Mouse (Mus musculus) G1E (cell line): Measurements from ENCODE around the gene Clcnka.

Source experiments
- CTCF ChIP-seq: IDR thresholded peaks from 2 replicates; pipeline ENCODE4 v1.5.1; 2012; ENCODE audit warnings: low read depth, low read length, inconsistent platforms, mixed read lengths
- GATA1 ChIP-seq: IDR thresholded peaks from 2 replicates; pipeline ENCODE4 v1.6.1; 2012; ENCODE audit warnings: borderline replicate concordance, low read length, inconsistent platforms, mixed read lengths
- POLR2AphosphoS5 ChIP-seq: IDR thresholded peaks from 2 replicates; pipeline ENCODE4 v1.6.1; 2012; ENCODE audit warnings: low read depth, low read length, inconsistent platforms; ENCODE audit not compliant: insufficient replicate concordance
- TAL1 ChIP-seq: conservative IDR thresholded peaks from 2 replicates; pipeline ENCODE4 v1.6.1; 2012; ENCODE audit warnings: low read depth, low read length, inconsistent platforms, mixed read lengths

DNA sequence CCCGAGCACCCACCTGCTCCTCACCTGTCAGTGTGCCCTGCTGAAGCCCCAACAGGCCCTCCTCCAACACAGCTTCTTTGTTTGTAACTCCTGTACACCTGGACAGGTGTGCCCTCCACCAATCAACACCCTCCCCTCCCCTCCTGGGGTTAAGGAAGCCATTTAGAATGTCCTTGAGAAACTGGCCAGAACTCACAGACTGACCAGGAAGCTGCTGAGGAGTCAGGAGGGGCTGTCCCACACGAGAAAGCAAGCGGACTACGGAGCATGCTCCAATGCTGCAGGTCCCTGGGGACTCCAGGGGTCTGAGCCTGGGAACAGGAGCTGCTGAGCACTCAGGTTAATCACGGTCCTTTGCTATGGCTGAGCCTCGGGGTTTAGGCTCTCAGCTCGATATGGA is 17.4 kb upstream of the Clcnka start, which contains the start of gene Clcnkb:
- no peak for TF ChIP-seq POLR2AphosphoS5
- TF ChIP-seq TAL1: no peak
- TF ChIP-seq CTCF: no peak
- TF ChIP-seq GATA1: no peak
